Mouse (Mus musculus) C2C12 (cell line): Measurements from ENCODE around the gene Mynn.

Experiments used
- CTCF ChIP-seq: IDR thresholded peaks from one replicate; pipeline ENCODE4 v1.5.1; 2011; ENCODE audit not compliant: control insufficient read depth, insufficient read depth, insufficient read length
- MAX ChIP-seq: IDR thresholded peaks from one replicate; pipeline ENCODE4 v1.6.1; 2011; ENCODE audit warnings: mild to moderate bottlenecking, control low read depth
- MYOD1 ChIP-seq: IDR thresholded peaks from one replicate; pipeline ENCODE4 v1.6.1; 2011; ENCODE audit warnings: low read depth; ENCODE audit not compliant: control insufficient read depth, insufficient read length
- USF1 ChIP-seq: IDR thresholded peaks from one replicate; pipeline ENCODE4 v1.6.1; 2011; ENCODE audit warnings: low read depth, mild to moderate bottlenecking, control low read depth, moderate library complexity

GRCm38 (mm10) chr3:30602740-30603098 is 854 bp downstream of the Mynn start:
- TF ChIP-seq CTCF (no peak), USF1 (no peak), MYOD1 (no peak), MAX (no peak)
